Mouse (Mus musculus) G1E-ER4 (cell line): Measurements from ENCODE around the gene Cdc27. TPM values are rescaled to one million over a fixed set of nuclear protein-coding genes. Genes with fewer than 3 reads are reported as not detected.
A peak's percentile ranks its signal among the peaks of the same experiment; 100 is the strongest.

Experiments
- GATA1 ChIP-seq: IDR thresholded peaks from one replicate; pipeline ENCODE4 v1.8.0; 2012; ENCODE audit warnings: low read length, inconsistent platforms
- polyA plus RNA-seq: library from polyadenylated mRNA; stranded (reverse); fragments of >175 nt; gene quantifications from 2 replicates; pipeline ENCODE4 v1.2.3, GENCODE M21; 2012

Gene Cdc27
- polyA plus RNA-seq, 1 experiment = 7.0 TPM

DNA sequence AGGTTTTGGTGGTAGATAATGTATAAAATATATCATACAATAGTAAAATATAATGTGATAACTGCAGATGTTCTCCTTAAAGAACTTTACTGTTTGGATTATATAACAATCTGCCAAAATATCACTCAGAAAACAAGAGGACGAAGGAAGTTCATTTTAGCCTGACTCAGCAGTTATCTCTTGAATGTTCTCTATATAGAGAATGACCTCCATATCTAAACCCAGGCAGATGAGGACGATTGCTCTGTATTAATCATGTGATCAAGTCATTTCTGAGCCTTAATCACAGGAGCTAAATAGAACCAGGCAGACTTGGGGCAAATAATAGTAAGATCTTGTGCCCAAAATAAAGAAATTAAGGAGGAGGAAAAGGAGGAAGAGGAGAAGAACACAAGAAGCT, 5.9 kb downstream of the Cdc27 start:
- TF ChIP-seq GATA1 = no peak

GRCm38 (mm10) chr11:104543337-104543736, 7.1 kb downstream of the Cdc27 start:
- peak; percentile 55 for TF ChIP-seq GATA1

GRCm38 (mm10) chr11:104539811-104540210, 10.6 kb downstream of the Cdc27 start:
- no peak for TF ChIP-seq GATA1

- TF ChIP-seq GATA1 = no peak
Observed at GRCm38 (mm10) chr11:104537945-104538555, 12.4 kb downstream of the Cdc27 start.

- peak; percentile 3 for TF ChIP-seq GATA1
Observed at GRCm38 (mm10) chr11:104536843-104537242, 13.6 kb downstream of the Cdc27 start.

DNA sequence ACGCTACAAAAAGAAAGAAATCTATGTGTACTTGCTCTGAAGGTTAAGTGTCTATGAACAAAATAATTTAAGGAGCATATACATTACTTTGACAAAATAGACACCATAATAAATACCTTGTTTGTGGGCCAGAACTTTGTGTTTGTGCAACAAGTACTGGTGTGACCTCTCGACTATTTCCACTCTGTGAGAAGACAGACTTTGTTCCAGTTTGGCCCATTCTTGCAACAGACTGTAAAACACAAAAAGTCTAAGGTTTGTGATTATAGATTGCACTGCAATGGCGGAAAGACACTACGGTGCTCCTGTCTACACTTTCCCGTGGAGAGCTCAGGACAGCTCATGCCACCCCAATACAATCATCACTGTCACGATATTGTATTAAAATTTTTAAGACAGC, 24.5 kb downstream of the Cdc27 start:
- TF ChIP-seq GATA1 = no peak

- TF ChIP-seq GATA1 = no peak
Observed at GRCm38 (mm10) chr11:104512436-104512835, 38.0 kb downstream of the Cdc27 start.

GRCm38 (mm10) chr11:104510606-104511005, 39.8 kb downstream of the Cdc27 start:
- TF ChIP-seq GATA1 = no peak

- no peak for TF ChIP-seq GATA1
Observed at GRCm38 (mm10) chr11:104508455-104508854, 42.0 kb downstream of the Cdc27 start.

GRCm38 (mm10) chr11:104488292-104488691, 62.1 kb downstream of the Cdc27 start:
- TF ChIP-seq GATA1 = no peak

DNA sequence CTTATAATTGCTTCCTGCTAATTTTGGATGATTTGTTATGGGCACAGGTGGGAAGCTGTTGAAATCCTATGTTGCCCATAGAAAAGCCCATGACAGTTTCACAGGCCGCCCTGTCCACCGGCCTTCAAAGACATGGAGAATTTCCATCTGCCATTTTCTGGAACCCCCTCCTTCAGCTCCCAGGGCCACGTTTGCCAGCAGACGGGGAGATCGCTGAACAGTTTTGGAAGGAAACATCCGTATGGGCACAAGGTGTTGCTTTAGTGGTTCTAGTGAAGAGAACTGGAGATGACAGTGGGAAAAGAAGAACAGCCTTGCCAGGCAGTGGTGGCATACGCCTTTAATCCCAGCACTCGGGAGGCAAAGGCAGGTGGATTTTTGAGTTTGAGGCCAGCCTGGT, 68.4 kb downstream of the Cdc27 start:
- TF ChIP-seq GATA1 = no peak

DNA sequence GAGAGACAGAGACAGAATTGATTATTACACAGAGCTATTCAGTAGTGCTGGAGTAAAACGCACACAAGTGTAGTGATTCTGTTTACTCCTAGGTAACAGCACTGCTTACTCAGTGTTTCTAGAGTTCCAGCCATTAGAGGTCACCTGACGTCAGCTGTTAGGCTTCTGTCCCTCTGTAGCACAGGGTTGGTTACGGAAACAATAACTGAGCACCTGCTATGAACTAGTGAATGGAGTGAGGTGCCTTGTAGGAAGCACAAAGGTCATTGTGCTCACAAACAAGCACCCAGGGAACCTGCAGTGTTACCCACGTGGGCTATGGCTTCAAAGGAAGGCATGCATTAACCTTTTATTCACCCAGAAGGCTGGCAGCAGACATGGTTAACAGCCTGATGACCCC, 70.9 kb downstream of the Cdc27 start:
- no peak for TF ChIP-seq GATA1

- no peak for TF ChIP-seq GATA1
Observed at GRCm38 (mm10) chr11:104469371-104469835, 81.0 kb downstream of the Cdc27 start.

GRCm38 (mm10) chr11:104468751-104469268, 81.6 kb downstream of the Cdc27 start, which contains the start of gene Kansl1:
Gene Kansl1 (minus strand): TSS chr11:104468861.
- no peak for TF ChIP-seq GATA1

DNA sequence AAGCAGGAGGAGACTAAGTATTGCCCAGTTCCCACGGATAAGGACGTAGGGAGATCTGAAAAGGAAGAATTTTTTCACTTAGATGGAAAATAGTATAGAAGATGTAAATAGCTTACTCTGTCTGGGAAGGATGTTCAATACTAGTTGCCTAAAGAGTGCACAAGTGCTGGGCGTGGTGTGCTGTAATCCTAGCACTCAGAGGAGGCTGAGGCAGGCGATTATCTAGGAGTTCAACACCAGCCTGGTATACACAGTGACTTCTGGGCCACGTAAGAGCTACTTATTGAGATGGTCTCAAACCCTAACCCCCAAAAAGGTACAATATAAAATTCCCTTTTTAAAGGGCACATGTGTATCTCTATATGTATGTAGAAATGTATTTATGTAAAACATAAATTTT, 82.7 kb downstream of the Cdc27 start:
- no peak for TF ChIP-seq GATA1

DNA sequence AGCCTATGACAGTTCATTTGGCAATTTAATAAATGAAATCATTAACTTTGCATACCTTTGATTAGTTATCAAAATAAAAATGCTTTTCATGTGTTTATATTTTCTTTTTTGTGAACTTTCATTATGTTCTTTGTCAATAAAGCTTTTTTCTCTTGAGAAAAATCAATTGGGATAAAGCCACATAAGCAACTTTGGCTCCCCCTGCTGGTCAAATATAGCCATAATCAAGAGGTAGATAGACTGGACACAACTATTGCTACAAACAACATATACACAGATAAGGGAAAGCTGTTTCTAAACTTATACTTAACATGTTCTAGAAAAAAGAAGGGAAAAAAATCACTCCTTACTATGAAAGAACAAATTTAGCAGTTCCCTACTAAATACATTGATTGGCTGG, 88.9 kb downstream of the Cdc27 start:
- TF ChIP-seq GATA1 = no peak

- TF ChIP-seq GATA1 = no peak
Observed at GRCm38 (mm10) chr11:104459671-104460070, 90.7 kb downstream of the Cdc27 start.
